Mouse (Mus musculus) adrenal gland, postnatal 4 days (tissue): ENCODE results near the gene Gm28043. TPM values are rescaled to one million over a fixed set of nuclear protein-coding genes. Genes with fewer than 3 reads are reported as not detected.

ENCODE experiments used
- DNase-seq, 2 experiments: peaks; one replicate each; pipeline ENCODE4 v3.0.0; 2021 to 2022; ENCODE audit warnings: low spot score in 2 of 2, mixed read lengths in 2 of 2
- total RNA-seq, 2 experiments: library from RNA; stranded (reverse); gene quantifications; 2 replicates each; pipeline ENCODE4 v1.2.3; 2021

Gm28043 gene
- total RNA-seq, 2 experiments from 2014 or later = 6.3 to 7.8 TPM

DNA sequence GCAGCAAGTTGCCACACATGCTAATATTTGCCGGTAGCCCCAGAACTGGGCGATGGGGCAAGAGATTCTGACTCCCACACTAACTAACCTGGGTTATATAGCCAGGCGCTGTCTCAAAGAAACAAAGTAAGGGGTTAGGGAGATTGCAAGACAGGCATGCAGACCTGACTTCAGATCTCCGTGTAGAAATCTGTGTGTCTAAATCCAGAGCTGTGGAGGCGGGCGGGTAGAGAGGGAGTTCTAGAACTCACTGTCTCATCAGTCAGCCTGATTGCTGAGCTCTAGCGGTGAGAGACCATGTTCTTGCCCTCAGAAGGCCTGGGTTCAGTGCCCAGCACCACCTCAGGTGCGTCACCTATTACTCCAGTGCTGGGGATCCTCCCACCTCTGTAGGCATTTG is 8.8 kb downstream of the Gm28043 start:
- no peak for DNase-seq

DNA sequence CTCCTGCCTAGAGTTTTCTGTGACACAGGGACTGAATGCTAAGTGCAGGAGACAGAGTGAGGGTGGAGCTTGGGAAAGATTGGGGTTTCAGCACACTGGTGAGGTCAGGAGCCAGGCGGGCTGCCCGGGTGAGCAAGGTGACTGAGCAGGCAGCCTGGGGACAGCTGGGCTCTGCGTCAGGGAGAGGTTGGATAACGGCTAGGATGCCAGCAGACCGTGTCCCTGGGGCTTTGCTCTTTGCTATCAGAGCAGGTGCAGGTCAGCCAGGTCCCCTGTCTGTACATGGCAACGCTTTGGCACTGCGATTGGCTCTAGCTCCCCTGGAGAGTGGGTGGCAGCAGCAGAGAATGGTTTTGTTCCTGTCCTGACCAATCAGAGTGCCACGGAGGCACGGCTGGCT is 12.6 kb downstream of the Gm28043 start:
- DNase-seq = no peak

DNA sequence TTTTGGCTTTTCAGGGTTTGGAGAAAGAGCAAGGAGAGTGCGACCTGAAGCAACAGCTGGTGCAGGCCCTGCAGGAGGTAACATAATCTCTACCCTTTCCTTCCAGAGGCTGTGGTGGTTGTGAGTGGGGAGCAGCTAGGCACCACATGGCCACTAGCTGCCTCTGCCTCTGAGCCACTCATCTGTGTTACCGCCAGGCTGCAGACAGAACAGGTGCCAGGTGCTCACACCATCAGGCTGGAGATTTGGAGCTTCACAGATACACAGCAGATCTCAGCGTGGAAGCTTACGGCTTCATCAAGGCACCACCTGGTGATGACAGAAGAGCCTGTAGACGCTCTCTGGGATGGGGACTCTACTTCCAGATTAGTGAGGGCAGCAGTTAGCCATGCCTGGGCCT is 14.3 kb downstream of the Gm28043 start:
- DNase-seq = no peak

DNA sequence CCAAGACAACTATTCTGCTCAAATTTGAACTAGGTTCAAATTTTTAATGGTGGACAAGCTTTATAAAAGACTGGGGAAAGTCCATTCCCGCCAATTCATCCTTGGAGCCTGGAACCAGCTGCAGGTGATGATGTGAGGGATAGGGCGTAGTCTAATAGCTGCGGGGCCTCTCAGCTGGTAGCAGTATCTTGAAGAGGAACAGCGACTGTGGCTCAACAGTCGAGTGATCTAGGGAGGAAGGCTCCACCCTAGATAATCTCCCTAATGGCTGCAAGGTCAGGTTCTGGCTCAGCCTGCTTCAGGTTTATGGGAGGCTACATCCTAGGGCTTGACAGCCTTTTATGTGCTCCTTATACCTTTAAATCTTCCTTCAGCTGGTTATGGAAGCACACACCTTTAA is 14.9 kb downstream of the Gm28043 start:
- no peak for DNase-seq

DNA sequence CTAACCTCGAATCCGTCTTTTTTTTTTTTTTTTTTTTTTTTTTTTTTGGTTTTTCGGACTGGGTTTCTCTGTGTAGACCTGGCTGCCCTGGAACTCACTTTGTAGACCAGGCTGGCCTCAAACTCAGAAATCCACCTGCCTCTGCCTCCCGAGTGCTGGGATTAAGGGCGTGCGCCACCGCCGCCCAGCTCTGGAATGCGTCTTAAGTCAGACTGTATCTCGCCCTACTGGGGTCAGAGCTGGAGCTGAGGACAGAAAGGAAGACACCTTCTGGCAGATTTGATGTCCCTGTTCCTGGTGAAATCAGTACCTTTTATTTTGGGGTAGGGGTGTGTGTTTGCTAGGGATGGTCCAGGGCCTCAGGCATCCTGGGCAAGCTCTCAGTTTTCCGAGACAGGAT is 17.6 kb downstream of the Gm28043 start:
- no peak for DNase-seq

DNA sequence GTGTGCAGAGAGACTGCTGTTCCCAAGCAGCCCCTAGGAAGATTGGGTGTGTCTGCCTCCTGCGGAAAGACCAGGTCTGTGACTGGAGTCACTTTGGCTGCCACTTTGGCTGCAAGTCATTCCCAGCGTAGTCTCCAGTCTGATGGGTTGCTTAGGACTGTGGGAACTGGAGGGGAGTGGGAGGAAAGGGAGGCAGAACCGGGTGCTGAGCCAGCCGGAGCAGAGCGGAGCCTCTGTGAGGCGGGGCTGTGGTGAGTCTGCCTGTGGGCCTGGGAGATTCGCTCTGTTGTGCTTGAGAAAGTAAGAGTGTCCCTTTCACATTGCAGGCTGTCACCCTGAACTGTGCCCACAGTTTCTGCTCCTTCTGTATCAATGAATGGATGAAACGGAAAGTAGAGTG is 20.8 kb downstream of the Gm28043 start:
- no peak for DNase-seq

DNA sequence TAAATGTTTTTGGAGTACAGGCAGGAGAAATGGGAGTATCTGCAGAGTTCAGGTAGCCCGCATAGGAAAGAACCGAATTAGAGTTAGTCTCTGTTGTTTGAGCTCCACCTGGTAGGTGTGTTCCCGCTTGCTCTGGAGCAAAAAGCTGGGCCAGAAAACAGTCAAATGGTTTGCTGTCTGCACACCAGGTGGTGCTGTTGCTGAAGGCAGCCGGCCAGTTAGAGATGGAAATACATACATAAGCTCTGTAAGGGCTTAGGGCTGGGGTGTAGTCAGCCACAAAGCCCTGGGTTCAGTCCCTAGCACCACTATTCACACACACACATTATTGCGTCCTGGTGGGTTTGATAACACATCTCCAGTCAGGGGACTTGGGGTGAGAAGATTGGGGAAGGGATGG is 21.4 kb downstream of the Gm28043 start:
- no peak for DNase-seq

DNA sequence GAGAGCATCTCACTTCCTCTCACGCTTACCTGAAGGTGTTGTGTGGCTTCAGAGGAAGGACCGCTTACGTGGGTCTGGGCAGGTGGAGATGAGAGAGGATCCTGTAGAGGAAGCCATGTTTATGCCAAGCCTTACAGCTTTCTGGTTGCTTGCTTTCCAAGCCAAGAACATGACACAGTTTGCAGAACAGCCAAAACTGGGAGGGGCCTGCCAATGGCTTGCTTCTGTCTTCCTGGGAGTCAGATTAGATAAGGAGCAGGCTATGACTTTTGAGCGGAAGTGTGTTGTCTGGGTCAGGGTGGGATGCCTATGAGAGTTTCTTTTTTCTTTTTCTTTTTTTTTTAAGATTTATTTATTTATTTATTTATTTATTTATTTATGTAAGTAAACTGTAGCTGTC is 22.7 kb downstream of the Gm28043 start:
- no peak for DNase-seq

DNA sequence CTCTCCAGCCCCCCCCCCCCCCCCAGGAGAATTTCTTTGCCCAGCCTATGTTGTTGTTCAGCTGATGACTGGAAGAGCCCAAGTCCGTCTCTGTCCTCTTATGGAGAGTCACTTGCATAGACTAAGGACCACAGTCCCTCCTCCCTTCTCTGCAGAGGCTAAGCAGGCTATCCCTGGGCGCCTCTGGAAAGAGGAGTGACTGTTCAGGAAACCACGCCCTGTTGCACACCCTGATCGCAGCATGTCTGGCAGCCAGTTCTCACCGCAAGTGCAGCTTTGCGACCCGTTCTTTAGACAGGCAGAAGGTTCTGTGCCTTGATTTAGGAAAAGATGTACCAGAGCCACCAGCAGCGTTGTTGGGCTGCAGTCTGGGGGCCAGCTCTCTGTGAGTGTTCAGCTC is 23.2 kb downstream of the Gm28043 start:
- no peak for DNase-seq

DNA sequence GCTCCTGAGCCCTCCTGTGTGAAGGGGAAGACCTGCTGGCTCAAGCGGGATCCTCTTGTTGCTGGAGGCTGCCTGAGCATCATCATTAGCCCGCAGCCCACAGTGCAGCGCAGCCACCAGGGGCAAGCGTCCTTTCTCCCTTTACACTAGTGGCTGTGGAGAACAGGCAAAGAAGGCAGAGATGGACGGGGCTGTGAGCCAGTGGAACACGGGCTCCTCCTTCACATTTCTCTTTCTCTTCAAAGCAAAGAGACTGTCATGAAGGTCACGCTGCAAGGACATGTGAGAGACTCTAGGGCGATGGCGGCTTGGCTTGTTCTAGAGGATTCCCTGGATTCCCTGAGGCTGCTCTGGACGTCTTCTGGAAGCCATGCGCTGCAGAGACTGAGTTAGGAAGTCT is 26.3 kb downstream of the Gm28043 start:
- no peak for DNase-seq

DNA sequence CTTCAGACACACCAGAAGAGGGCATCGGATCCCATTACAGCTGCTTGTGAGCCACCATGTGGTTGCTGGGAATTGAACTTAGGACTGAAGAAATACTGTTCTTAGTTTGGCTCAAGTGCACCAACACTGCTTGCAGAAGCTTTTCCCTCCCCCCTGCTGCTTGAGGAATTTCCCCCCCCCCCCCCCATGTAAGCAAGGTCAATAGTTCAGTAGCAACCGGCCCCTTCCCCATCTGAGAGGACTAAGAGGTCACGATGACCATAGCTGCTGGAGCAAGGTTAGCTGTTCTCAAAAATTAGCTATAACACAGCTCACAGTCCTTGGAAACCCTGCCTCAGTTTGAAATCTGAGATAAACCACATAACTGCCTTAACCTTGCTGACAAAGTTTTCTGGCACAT is 27.5 kb downstream of the Gm28043 start:
- no peak for DNase-seq

DNA sequence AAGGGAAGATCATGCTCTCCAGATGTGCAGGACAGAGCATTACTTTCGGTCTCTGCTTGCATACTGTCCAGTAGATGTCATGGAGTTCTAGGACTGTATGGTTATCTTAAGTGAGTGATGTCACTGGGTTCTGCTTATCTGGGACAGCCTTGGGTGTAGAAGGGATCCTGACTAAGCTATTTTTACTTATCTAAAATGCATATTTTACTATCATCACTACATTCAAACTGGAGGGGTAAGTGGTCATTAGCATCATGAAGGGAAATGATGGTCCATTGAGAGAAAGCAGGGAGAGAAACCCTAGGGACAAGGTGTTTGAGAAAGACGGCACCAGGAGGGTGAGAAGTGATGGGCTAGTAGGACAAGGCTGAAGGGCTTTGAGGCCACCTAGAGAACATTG is 43.6 kb downstream of the Gm28043 start:
- DNase-seq = no peak

DNA sequence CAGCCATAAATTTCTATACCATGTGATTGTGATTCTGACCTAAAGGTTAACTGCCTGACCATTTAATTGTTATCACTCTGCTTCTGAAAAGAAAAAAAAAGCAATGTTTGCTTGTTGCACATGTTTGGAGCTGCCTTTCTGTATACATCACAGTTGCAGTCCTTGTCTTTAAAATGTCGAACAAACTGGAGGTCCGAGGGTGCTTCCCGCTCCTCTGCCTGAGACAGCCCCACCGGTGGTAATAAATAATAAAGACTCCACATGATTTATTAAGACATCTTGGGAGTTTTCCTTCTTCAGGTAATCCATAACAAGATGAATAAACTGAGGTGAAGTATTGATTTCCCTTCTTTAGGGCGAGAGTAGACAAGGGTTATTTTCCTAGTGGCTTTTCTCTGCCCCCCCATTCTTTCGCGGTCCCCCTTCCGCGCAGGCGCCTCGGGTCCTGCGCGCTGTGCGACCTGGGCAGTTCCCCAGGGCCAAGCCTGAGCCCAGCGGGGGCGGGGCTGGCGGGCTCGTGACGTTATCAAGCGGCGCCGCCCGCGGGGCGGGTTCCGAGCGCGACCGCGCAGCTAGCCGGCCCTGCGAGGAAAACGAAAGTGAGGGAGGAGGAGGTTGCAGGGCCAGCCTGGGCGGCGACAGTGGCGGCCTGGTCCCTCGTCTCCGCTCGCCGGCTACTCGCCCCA is 45.5 kb downstream of the Gm28043 start, which contains the start of gene Cmtr1:
Gene Cmtr1 (plus strand): TSS at position 520 of the 686 bp plus-strand sequence.
- DNase-seq = peak; percentile 97 to 99

DNA sequence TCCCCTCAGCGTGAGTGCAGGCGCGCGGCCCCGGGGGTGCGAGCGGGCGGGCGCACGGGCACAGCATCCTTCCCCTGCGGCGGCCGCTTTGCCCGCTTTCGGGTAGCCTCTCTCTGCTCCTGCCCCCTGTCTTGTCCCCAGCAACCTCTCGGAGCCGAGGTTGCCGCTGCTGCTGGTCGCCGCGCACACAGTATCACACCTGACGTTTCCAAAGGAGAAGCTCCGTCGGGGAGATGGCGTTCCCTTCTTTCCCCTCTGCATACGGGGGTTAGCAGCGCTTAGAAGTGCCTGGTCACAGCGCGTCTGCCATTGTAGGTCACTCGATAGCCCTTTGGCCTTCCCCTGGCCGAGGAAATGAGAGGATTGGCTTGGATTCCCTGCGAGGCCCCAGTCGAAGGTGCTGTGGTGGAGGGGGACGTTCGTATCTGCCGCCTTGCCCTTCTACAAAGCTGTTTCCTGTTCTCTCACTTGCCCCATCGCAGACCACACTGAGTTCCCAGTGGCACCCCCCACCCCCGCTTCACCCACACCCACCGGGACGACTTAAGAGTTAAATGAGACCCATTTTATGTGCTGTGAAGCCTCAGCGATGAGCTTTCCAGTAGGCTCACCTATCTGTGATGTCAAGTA is 46.2 kb downstream of the Gm28043 start:
- no peak for DNase-seq

DNA sequence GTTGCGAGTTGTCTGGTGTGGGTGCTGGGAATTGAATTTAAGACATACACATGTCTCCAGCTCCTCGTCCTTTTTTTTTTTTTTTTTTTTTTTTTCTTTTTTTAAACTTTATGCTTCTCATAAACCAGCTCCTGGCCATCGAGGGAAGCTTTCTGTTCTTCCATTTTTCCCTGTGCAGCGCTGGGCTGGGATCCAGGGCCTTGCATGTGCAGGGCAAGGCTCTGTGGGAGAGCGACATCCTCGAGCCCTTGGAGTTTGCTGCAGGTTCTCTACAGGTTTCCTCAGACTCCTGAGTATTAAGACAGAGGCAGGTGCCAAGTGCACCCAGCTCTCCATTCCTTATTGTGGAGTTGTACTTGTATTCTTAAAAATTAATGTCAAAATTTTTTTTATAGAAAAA is 47.5 kb downstream of the Gm28043 start:
- DNase-seq = no peak

DNA sequence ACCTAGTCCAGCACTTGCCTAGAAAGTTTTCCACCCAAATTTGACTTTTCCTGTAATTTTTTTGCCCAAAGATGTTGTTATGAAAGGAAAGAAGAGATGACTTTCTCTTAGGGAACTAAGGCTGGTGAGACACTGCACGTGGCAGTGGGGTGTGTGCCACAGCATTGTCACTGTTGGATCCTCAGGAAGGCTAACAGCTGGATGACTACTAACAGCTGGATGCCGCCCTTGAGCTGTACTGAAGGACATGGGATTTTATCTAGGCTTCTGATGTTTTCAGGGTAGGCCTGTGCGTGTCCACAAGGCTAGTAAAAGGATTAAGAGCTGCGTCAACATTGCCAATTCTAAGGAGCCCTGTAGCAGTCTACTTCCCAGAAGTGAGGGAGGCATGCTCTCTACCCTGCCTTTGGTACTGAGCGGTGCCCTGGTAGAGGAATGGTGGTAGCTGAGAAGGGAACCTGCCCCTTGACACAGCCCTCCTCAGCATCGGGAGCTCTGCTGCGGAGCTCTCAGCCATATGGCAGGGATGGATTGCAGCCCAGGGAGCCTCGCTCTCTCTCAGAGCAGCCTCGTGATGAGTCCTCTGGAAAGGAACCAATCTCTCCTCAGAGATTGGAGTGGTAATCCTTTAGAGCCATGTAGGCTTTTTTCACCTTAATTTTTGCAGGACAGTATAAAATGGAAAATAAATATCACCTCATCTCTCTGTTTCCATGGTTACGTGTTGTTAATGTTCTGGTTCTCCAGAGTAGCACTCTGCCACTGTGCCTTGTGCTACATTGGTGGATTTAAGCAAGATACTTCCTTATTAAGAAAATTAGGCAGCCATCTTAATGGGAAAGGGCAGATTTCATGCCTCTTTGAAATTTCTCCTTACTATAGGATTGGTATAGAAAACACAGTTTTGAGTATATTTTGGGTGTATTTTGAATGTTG is 53.6 kb downstream of the Gm28043 start:
- no peak for DNase-seq

DNA sequence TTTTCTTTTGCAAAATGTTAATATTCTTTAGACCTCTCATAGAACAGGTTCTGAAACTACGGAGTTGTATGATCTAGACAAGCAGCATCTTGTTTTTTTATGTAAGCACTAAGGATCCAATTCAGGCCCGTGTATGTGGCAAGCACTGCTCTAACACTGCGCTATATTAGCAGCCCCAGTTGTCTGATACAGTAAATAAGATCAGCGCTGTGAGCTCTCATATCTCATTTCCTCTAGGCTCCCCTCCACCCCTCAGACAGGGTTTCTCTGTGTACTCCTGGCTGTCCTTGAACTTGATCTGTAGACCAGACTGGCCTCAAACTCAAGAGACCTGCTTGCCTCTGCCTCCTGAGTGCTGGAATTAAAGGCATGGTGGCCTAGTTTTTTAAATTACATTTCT is 54.4 kb downstream of the Gm28043 start:
- no peak for DNase-seq

DNA sequence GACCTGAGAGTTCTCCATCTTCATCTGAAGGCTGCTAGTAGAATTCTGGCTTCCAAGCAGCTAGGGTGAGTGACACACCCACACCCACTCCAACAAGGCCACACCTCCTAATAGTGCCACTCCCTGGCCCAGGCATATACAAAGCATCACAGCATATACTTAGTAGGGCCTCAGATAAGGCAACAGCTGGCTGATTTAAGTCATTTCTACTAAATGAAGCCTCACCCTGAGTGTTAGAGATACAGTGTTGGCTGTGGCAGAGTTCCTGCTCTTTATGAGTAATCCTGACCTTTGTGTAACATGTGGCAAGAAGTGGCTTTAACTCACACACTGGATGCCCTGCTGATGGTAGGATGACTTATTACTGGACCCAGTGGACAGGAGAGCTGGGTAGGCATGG is 55.3 kb downstream of the Gm28043 start:
- no peak for DNase-seq

DNA sequence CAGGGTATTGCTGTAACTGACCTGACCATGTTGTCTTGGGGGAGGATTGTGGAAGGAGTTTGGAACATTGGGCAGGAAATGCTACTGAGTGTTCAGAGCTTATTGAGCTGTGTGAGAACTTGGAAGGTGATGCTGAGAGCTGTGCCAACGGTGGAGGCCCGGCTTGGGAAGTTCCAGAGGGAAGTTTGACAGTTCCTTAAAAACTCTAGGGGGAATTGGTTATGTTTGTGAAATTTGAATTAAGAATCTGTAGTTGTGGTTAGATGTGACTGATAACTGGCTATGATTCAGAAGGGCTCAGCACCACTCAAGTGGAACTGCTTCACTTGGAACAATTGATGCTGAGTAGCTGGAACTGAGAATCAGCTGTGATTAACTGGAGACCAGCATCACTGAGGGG is 56.3 kb downstream of the Gm28043 start:
- DNase-seq = no peak

DNA sequence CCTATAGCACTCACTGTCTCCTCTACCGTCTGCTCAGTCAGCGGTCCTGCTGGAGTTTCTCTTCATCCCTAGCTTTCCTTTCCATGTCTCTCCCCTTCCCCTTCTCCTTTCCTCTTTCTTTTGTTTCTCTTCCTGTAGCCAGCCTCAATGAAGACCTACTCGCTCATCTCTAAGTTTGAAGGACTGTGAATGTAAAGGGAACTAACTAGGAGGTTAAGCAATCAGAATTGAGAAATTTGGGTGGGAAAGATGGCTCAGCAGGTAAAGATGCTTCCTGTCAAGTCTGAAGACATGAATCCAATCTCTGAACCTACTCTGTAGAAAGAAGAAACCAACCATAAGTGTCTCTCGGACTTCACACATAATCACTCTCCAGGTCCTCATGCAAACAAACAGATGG is 58.6 kb downstream of the Gm28043 start:
- no peak for DNase-seq

DNA sequence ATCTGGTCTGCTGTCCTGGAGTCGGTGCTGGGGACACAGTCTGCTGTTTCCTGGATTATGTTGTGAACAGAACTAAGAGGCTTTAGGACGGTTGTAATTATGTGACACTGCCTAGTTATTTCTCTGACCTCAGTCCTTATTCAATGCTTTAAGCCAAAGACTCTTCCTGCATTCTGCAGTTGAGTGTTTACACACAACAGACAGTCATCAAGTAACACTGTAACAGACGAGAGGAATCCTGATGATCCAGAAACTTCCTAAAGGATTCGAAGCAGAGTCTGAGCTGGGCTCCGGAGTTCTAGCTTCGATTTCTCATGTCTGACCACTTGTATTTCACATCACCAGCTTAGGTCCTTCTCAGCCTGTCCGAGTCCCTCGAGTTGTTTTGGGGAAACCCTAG is 63.9 kb downstream of the Gm28043 start:
- no peak for DNase-seq
